Mouse (Mus musculus) forebrain, embryonic 12.5 days (tissue): ENCODE data around the gene Crct1. TPM values are rescaled to one million over a fixed set of nuclear protein-coding genes. Genes with fewer than 3 reads are reported as not detected.

ENCODE experiments used
- ATAC-seq: fragments of 200-750 bp; cut with Nextera tagmentation; 2 replicates; pipeline ENCODE4 v1.8.0; 2017; ENCODE audit warnings: moderate TSS enrichment; ENCODE audit not compliant: low FRiP score
- H3K27ac ChIP-seq: fragments of 300-500 bp; sonication (generic); 2 replicates; pipeline ENCODE4 v1.5.1; 2016; ENCODE audit warnings: mild to moderate bottlenecking
- H3K27me3 ChIP-seq: fragments of 300-500 bp; sonication (generic); 2 replicates; pipeline ENCODE4 v1.6.1; 2016; ENCODE audit warnings: mild to moderate bottlenecking
- H3K36me3 ChIP-seq: fragments of 300-500 bp; sonication (generic); replicated peaks from 2 replicates; pipeline ENCODE4 v1.6.1; 2016; ENCODE audit warnings: mild to moderate bottlenecking
- H3K4me1 ChIP-seq: fragments of 300-500 bp; sonication (generic); 2 replicates; pipeline ENCODE4 v1.6.1; 2016
- H3K4me2 ChIP-seq: fragments of 300-500 bp; sonication (generic); 2 replicates; pipeline ENCODE4 v1.6.1; 2016; ENCODE audit warnings: mild to moderate bottlenecking, moderate library complexity
- H3K4me3 ChIP-seq: fragments of 300-500 bp; sonication (generic); replicated peaks from 2 replicates; pipeline ENCODE4 v1.5.1; 2016; ENCODE audit warnings: mild to moderate bottlenecking
- H3K9ac ChIP-seq: fragments of 300-500 bp; sonication (generic); 2 replicates; pipeline ENCODE4 v1.6.1; 2016; ENCODE audit warnings: mild to moderate bottlenecking
- H3K9me3 ChIP-seq: fragments of 300-500 bp; sonication (generic); 2 replicates; pipeline ENCODE4 v1.6.1; 2016
- WGBS: fragments of 180-500 bp; shearing (Covaris S2); methylation state at CpG from one replicate; pipeline ENCODE4 v1.1.7; 2016; 5-methylcytosine and 5-hydroxymethylcytosine counted together
- polyA plus RNA-seq: library from polyadenylated mRNA; unstranded; fragments of >200 nt; fragmentation: Nextera tagmentation; extraction: Ambion mirVana; gene quantifications from 2 replicates; pipeline ENCODE4 v1.2.1, GENCODE M21; 2016

The Crct1 gene
- polyA plus RNA-seq, result not detected in 2 replicates

- 0 out of 2 replicates have a peak, but pooled peaks cover 4% of the 10 kb centered on the region for H3K27me3 ChIP-seq
- WGBS, result 67% methylated on average over 4 of the region's 4 CpGs
- no peak for ATAC-seq
- H3K4me1 ChIP-seq, result peaks cover 8% of the 10 kb centered on the region
- peak within 1 kb of the TSS; percentile 47 for H3K9ac ChIP-seq
- no peaks in the 10 kb centered on the region for H3K36me3 ChIP-seq
- H3K4me2 ChIP-seq, result peak within 1 kb of the TSS; percentile 73
- H3K9me3 ChIP-seq, result no peaks in the 10 kb centered on the region
- peak within 1 kb of the TSS; percentile 58 for H3K27ac ChIP-seq
- peak within 1 kb of the TSS; percentile 46 for H3K4me3 ChIP-seq
Observed at GRCm38 (mm10) chr3:93015460-93016104, at the start of gene Crct1. Crct1 (minus strand) TSS chr3:93015687.

- WGBS, result 54% methylated on average over 10 of the region's 10 CpGs
- Histone ChIP-seq H3K4me3 (no peak overlapping the region), H3K9me3 (no peaks in the 10 kb centered on the region), H3K4me2 (no peak overlapping the region), H3K36me3 (no peaks in the 10 kb centered on the region), H3K27ac (no peak overlapping the region), H3K27me3 (no peaks in the 10 kb centered on the region), H3K4me1 (no peaks in the 10 kb centered on the region), H3K9ac (no peak overlapping the region)
- no peak for ATAC-seq
Observed at GRCm38 (mm10) chr3:93052826-93053474, 37.5 kb upstream of the Crct1 start.

GRCm38 (mm10) chr3:93050182-93050581 is 34.7 kb upstream of the Crct1 start:
- H3K36me3 ChIP-seq, result no peaks in the 10 kb centered on the region
- 82% methylated on average over 1 of the region's 1 CpGs for WGBS
- no peak overlapping the region for H3K27ac ChIP-seq
- no peak overlapping the region for H3K4me2 ChIP-seq
- no peak overlapping the region for H3K9ac ChIP-seq
- no peaks in the 10 kb centered on the region for H3K9me3 ChIP-seq
- no peak for ATAC-seq
- H3K4me3 ChIP-seq, result no peak overlapping the region
- H3K4me1 ChIP-seq, result no peaks in the 10 kb centered on the region
- H3K27me3 ChIP-seq, result no peaks in the 10 kb centered on the region

- 50% methylated on average over 5 of the region's 5 CpGs for WGBS
- no peaks in the 10 kb centered on the region for H3K36me3 ChIP-seq
- no peaks in the 10 kb centered on the region for H3K27me3 ChIP-seq
Observed at GRCm38 (mm10) chr3:93031450-93031849, 16.0 kb upstream of the Crct1 start.

GRCm38 (mm10) chr3:93025486-93025885 is 10.0 kb upstream of the Crct1 start:
- H3K4me2 ChIP-seq, result no peak overlapping the region
- H3K36me3 ChIP-seq, result no peaks in the 10 kb centered on the region
- H3K4me1 ChIP-seq, result no peaks in the 10 kb centered on the region
- H3K9ac ChIP-seq, result no peak overlapping the region
- no peak overlapping the region for H3K27ac ChIP-seq
- H3K9me3 ChIP-seq, result no peaks in the 10 kb centered on the region
- H3K4me3 ChIP-seq, result no peak overlapping the region
- no peak for ATAC-seq
- H3K27me3 ChIP-seq, result no peaks in the 10 kb centered on the region
- 80% methylated on average over 2 of the region's 2 CpGs for WGBS

More at GRCm38 (mm10) chr3:93031450-93031849, 16.0 kb upstream of the Crct1 start:
- no peaks in the 10 kb centered on the region for H3K4me1 ChIP-seq
- ATAC-seq, result peak; percentile 81; the same call in 1 of the 2 replicates
- no peak overlapping the region for H3K4me3 ChIP-seq
- H3K4me2 ChIP-seq, result no peak overlapping the region
- H3K9ac ChIP-seq, result no peak overlapping the region
- no peak overlapping the region for H3K27ac ChIP-seq
- no peaks in the 10 kb centered on the region for H3K9me3 ChIP-seq

- H3K9ac ChIP-seq, result no peak overlapping the region
- H3K4me2 ChIP-seq, result no peak overlapping the region
- H3K4me1 ChIP-seq, result no peaks in the 10 kb centered on the region
- WGBS, result 85% methylated on average over 3 of the region's 3 CpGs
- ATAC-seq, result no peak
- no peaks in the 10 kb centered on the region for H3K27me3 ChIP-seq
- H3K9me3 ChIP-seq, result no peaks in the 10 kb centered on the region
- no peaks in the 10 kb centered on the region for H3K36me3 ChIP-seq
- no peak overlapping the region for H3K27ac ChIP-seq
- H3K4me3 ChIP-seq, result no peak overlapping the region
Observed at GRCm38 (mm10) chr3:93023411-93024184, 8.1 kb upstream of the Crct1 start.

GRCm38 (mm10) chr3:93021171-93021570 is 5.7 kb upstream of the Crct1 start:
- WGBS, result 95% methylated on average over 1 of the region's 1 CpGs
- Histone ChIP-seq H3K27ac (no peak overlapping the region), H3K9ac (no peak overlapping the region), H3K4me2 (no peak overlapping the region), H3K36me3 (no peaks in the 10 kb centered on the region), H3K4me3 (no peak overlapping the region), H3K9me3 (no peaks in the 10 kb centered on the region), H3K4me1 (no peaks in the 10 kb centered on the region), H3K27me3 (no peaks in the 10 kb centered on the region)
- no peak for ATAC-seq

- Histone ChIP-seq H3K27ac (no peak within 1 kb of the TSS), H3K9ac (no peak within 1 kb of the TSS), H3K9me3 (no peaks in the 10 kb centered on the region), H3K4me3 (no peak within 1 kb of the TSS), H3K4me1 (peaks cover 8% of the 10 kb centered on the region), H3K4me2 (no peak within 1 kb of the TSS), H3K27me3 (0 out of 2 replicates have a peak, but pooled peaks cover under 1% of the 10 kb centered on the region), H3K36me3 (no peaks in the 10 kb centered on the region)
- no peak for ATAC-seq
- 84% methylated on average over 2 of the region's 2 CpGs for WGBS
Observed at GRCm38 (mm10) chr3:93018960-93019359, 3.5 kb upstream of the Crct1 start, which contains the start of gene Lce1m. Lce1m (minus strand) TSS chr3:93019060.

- Histone ChIP-seq H3K9ac (peak overlapping the region; percentile 47), H3K27ac (no peak overlapping the region), H3K9me3 (no peaks in the 10 kb centered on the region), H3K4me3 (peak overlapping the region; percentile 46), H3K4me1 (peaks cover 8% of the 10 kb centered on the region), H3K36me3 (no peaks in the 10 kb centered on the region), H3K27me3 (0 out of 2 replicates have a peak, but pooled peaks cover 4% of the 10 kb centered on the region), H3K4me2 (peak overlapping the region; percentile 73)
- ATAC-seq, result no peak
- 22% methylated on average over 5 of the region's 5 CpGs for WGBS
Observed at GRCm38 (mm10) chr3:93014871-93015270, 616 bp downstream of the Crct1 start.

GRCm38 (mm10) chr3:93014378-93014801 is 1.1 kb downstream of the Crct1 start:
- Histone ChIP-seq H3K4me3 (peak overlapping the region; percentile 46), H3K9me3 (no peaks in the 10 kb centered on the region), H3K36me3 (no peaks in the 10 kb centered on the region), H3K4me2 (peak overlapping the region; percentile 73), H3K9ac (peak overlapping the region; percentile 47), H3K27ac (peak overlapping the region; percentile 58), H3K4me1 (peaks cover 8% of the 10 kb centered on the region), H3K27me3 (0 out of 2 replicates have a peak, but pooled peaks cover 4% of the 10 kb centered on the region)
- WGBS, result 0% methylated on average over 24 of the region's 24 CpGs
- peak; percentile 89 for ATAC-seq

GRCm38 (mm10) chr3:93002843-93003242 is 12.6 kb downstream of the Crct1 start:
- H3K4me3 ChIP-seq, result no peak overlapping the region
- H3K4me1 ChIP-seq, result no peaks in the 10 kb centered on the region
- 64% methylated on average over 4 of the region's 4 CpGs for WGBS
- H3K4me2 ChIP-seq, result no peak overlapping the region
- no peak overlapping the region for H3K9ac ChIP-seq
- ATAC-seq, result no peak
- H3K27ac ChIP-seq, result no peak overlapping the region
- H3K36me3 ChIP-seq, result no peaks in the 10 kb centered on the region
- no peaks in the 10 kb centered on the region for H3K9me3 ChIP-seq
- H3K27me3 ChIP-seq, result no peaks in the 10 kb centered on the region

GRCm38 (mm10) chr3:93000621-93001020 is 14.9 kb downstream of the Crct1 start:
- ATAC-seq, result no peak
- H3K4me3 ChIP-seq, result no peak overlapping the region
- H3K27ac ChIP-seq, result no peak overlapping the region
- H3K36me3 ChIP-seq, result no peaks in the 10 kb centered on the region
- 82% methylated on average over 3 of the region's 3 CpGs for WGBS
- no peak overlapping the region for H3K4me2 ChIP-seq
- H3K27me3 ChIP-seq, result no peaks in the 10 kb centered on the region
- no peak overlapping the region for H3K9ac ChIP-seq
- no peaks in the 10 kb centered on the region for H3K4me1 ChIP-seq
- no peaks in the 10 kb centered on the region for H3K9me3 ChIP-seq
